Mouse (Mus musculus): ENCODE results near the gene Gpd1l. TPM values are rescaled to one million over a fixed set of nuclear protein-coding genes. Genes with fewer than 3 reads are reported as not detected.

Gpd1l gene
- total RNA-seq (2023), result 10 to 100 TPM; 27.1 to 31.2 TPM

GRCm38 (mm10) chr9:114933723-114934171 lies at the start of gene Gpd1l:
TSS of gene Gpd1l (minus strand) at chr9:114933987.

DNA sequence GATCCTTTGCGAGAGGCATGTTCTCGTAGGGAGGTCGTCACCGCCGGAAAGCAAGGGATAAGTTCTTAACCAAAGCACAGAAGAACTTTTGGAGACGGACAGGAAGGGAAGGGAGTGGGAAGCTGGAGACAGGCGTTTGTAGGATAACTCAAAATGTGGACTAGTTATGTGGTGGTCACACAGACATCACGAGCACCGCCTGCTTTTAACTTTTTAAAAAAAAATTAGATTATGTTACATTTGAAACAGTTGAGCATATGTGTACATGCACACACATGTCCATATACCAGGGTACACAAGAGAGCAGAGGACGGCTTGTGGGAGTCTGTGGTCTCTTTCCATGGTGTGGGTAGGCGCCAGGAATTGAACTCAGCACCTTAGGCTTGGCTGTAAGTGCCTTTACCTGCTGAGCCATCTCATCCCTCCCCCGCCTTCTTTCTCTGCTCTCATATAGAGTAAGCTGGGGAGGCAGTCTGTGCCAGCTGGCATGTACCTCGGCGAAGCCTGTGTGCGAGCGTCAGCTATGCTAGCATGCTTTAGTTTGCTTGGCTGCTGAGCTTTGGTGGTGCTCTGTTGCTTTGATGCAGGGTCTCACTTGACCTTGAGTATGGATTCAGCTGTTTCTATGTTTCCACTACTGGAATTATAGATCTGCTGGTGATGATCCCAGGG lies 49.0 kb upstream of the Gpd1l start, which contains the start of gene Rps27rt:
TSS of gene Rps27rt (minus strand) at position 51 of the 672 bp plus-strand sequence.

GRCm38 (mm10) chr9:114978281-114979111 lies 44.7 kb upstream of the Gpd1l start, which contains the start of gene Osbpl10:
TSS of gene Osbpl10 (plus strand) at chr9:114978569.

Other genes with a start within 250 kb of the Gpd1l start
- 10 to 100 TPM; 48.6 to 50.9 TPM for gene Dync1li1, start 245.2 kb downstream of the Gpd1l start, total RNA-seq (2023)
- 100 to 1,000 TPM; 187 to 189 TPM for gene Cmtm6, start 202.9 kb downstream of the Gpd1l start, total RNA-seq (2023)
- 100 to 1,000 TPM; 213 to 231 TPM for gene Cmtm7, start 152.1 kb downstream of the Gpd1l start, total RNA-seq (2023)
- gene Cmtm8, start 89.8 kb downstream of the Gpd1l start, total RNA-seq (2023), result 1 to 10 TPM in 1 of 2 experiments, under 1 TPM in 1; 0.62 to 1.5 TPM
- gene Osbpl10, start 44.6 kb upstream of the Gpd1l start, total RNA-seq (2023), result not detected
- gene Rps27rt, start 48.8 kb upstream of the Gpd1l start, total RNA-seq (2023), result 10 to 100 TPM; 19.2 to 33.4 TPM